Mouse (Mus musculus) kidney, postnatal 0 days (tissue): ENCODE data around the gene Mfn1. TPM values are rescaled to one million over a fixed set of nuclear protein-coding genes. Genes with fewer than 3 reads are reported as not detected.
A peak's percentile ranks its signal among the peaks of the same experiment; 100 is the strongest.

Experiments
- ATAC-seq: fragments of 200-750 bp; cut with Nextera tagmentation; replicated peaks from 2 replicates; pipeline ENCODE4 v1.8.0; 2017; ENCODE audit warnings: low read depth, moderate number of reproducible peaks, moderate TSS enrichment, moderate library complexity; ENCODE audit not compliant: low FRiP score
- DNase-seq: peaks from one replicate; pipeline ENCODE4 v3.0.0-alpha.2; 2016; ENCODE audit warnings: low spot score
- H3K27ac ChIP-seq: fragments of 300-500 bp; sonication (generic); 2 replicates; pipeline ENCODE4 v1.5.1; 2014; ENCODE audit warnings: mild to moderate bottlenecking
- H3K27me3 ChIP-seq: fragments of 300-500 bp; sonication (generic); 2 replicates; pipeline ENCODE4 v1.6.1; 2014; ENCODE audit warnings: low read length, mixed read lengths; ENCODE audit not compliant: insufficient read depth
- H3K36me3 ChIP-seq: fragments of 300-500 bp; sonication (generic); 2 replicates; pipeline ENCODE4 v1.6.1; 2014; ENCODE audit warnings: low read length, mixed read lengths; ENCODE audit not compliant: insufficient read depth
- H3K4me1 ChIP-seq: fragments of 300-500 bp; sonication (generic); replicated peaks from 2 replicates; pipeline ENCODE4 v1.6.1; 2014; ENCODE audit warnings: antibody characterized with exemption, low read length, mixed read lengths; ENCODE audit not compliant: insufficient read depth
- H3K4me2 ChIP-seq: fragments of 300-500 bp; sonication (generic); 2 replicates; pipeline ENCODE4 v1.6.1; 2014; ENCODE audit warnings: mild to moderate bottlenecking, low read length, moderate library complexity, mixed read lengths
- H3K4me3 ChIP-seq: fragments of 300-500 bp; sonication (generic); replicated peaks from 2 replicates; pipeline ENCODE4 v1.5.1; 2014; ENCODE audit warnings: low read depth, low read length
- H3K9ac ChIP-seq: fragments of 300-500 bp; sonication (generic); 2 replicates; pipeline ENCODE4 v1.6.1; 2014; ENCODE audit warnings: low read depth, low read length
- H3K9me3 ChIP-seq: fragments of 300-500 bp; sonication (generic); replicated peaks from 2 replicates; pipeline ENCODE4 v1.6.1; 2016; ENCODE audit warnings: low read length, inconsistent platforms, mixed read lengths
- CTCF ChIP-seq: IDR thresholded peaks from 2 replicates; pipeline ENCODE4 v1.5.1; 2016; ENCODE audit warnings: antibody characterized with exemption, low read depth, mild to moderate bottlenecking, moderate library complexity
- WGBS: fragments of 180-500 bp; shearing (Covaris S2); extraction: QIAGEN DNeasy Blood & Tissue Kit; methylation state at CpG from one replicate; pipeline ENCODE4 v1.1.7; 2014; 5-methylcytosine and 5-hydroxymethylcytosine counted together
- polyA plus RNA-seq: library from polyadenylated mRNA; unstranded; fragments of >200 nt; fragmentation: Nextera tagmentation; extraction: Ambion mirVana; gene quantifications from 2 replicates; pipeline ENCODE4 v1.2.1, GENCODE M21; 2015

Gene Mfn1
- polyA plus RNA-seq, 1 experiment from 2014 or later = 34.9 TPM

GRCm38 (mm10) chr3:32496711-32497070, 32.6 kb upstream of the Mfn1 start:
- H3K27me3 ChIP-seq = no peaks in the 10 kb centered on the region
- no peak overlapping the region for H3K27ac ChIP-seq
- TF ChIP-seq CTCF = no peak
- no peak for ATAC-seq
- H3K36me3 ChIP-seq = no peaks in the 10 kb centered on the region
- H3K4me2 ChIP-seq = no peak overlapping the region
- H3K4me1 ChIP-seq = no peaks in the 10 kb centered on the region; the same call in 1 of the 2 replicates
- 96% methylated on average over 1 of the region's 1 CpGs for WGBS
- DNase-seq = no peak
- no peaks in the 10 kb centered on the region for H3K9me3 ChIP-seq
- H3K4me3 ChIP-seq = no peak overlapping the region
- H3K9ac ChIP-seq = no peak overlapping the region

GRCm38 (mm10) chr3:32500346-32500745, 28.9 kb upstream of the Mfn1 start:
- Histone ChIP-seq H3K4me3 (no peak overlapping the region), H3K27ac (no peak overlapping the region), H3K4me1 (no peaks in the 10 kb centered on the region), H3K4me2 (no peak overlapping the region), H3K36me3 (no peaks in the 10 kb centered on the region), H3K27me3 (no peaks in the 10 kb centered on the region), H3K9ac (no peak overlapping the region), H3K9me3 (no peaks in the 10 kb centered on the region)
- 96% methylated on average over 2 of the region's 2 CpGs for WGBS
- no peak for ATAC-seq
- DNase-seq = no peak
- TF ChIP-seq CTCF = no peak

GRCm38 (mm10) chr3:32505841-32506240, 23.4 kb upstream of the Mfn1 start:
- no peak for TF ChIP-seq CTCF
- H3K27ac ChIP-seq = no peak overlapping the region
- no peak overlapping the region for H3K4me3 ChIP-seq
- H3K27me3 ChIP-seq = no peaks in the 10 kb centered on the region
- H3K9me3 ChIP-seq = no peaks in the 10 kb centered on the region
- H3K36me3 ChIP-seq = no peaks in the 10 kb centered on the region
- H3K4me1 ChIP-seq = no peaks in the 10 kb centered on the region
- ATAC-seq (no peak), DNase-seq (peak; percentile 4)
- WGBS = 70% methylated on average over 3 of the region's 3 CpGs
- H3K4me2 ChIP-seq = no peak overlapping the region
- H3K9ac ChIP-seq = no peak overlapping the region

GRCm38 (mm10) chr3:32506366-32507225, 22.7 kb upstream of the Mfn1 start:
- Histone ChIP-seq H3K4me3 (no peak overlapping the region), H3K27me3 (no peaks in the 10 kb centered on the region), H3K4me1 (peaks cover 5% of the 10 kb centered on the region; the same call in 1 of the 2 replicates), H3K36me3 (no peaks in the 10 kb centered on the region), H3K9me3 (no peaks in the 10 kb centered on the region), H3K4me2 (no peak overlapping the region), H3K9ac (no peak overlapping the region), H3K27ac (no peak overlapping the region)
- no peak for DNase-seq
- TF ChIP-seq CTCF = no peak
- ATAC-seq = no peak
- WGBS = 66% methylated on average over 11 of the region's 11 CpGs

- no peak overlapping the region for H3K27ac ChIP-seq
- H3K4me1 ChIP-seq = peaks cover 9% of the 10 kb centered on the region; the same call in 1 of the 2 replicates
- no peaks in the 10 kb centered on the region for H3K27me3 ChIP-seq
- peak overlapping the region; percentile 23; the same call in 1 of the 2 replicates for H3K9ac ChIP-seq
- peak; percentile 93 for DNase-seq
- H3K36me3 ChIP-seq = no peaks in the 10 kb centered on the region
- H3K4me3 ChIP-seq = no peak overlapping the region; the same call in 1 of the 2 replicates
- TF ChIP-seq CTCF = peak; percentile 87
- 2% methylated on average over 17 of the region's 17 CpGs for WGBS
- no peaks in the 10 kb centered on the region for H3K9me3 ChIP-seq
- no peak for ATAC-seq
- H3K4me2 ChIP-seq = peak overlapping the region; percentile 76
These were observed 20.5 kb upstream of the Mfn1 start for GRCm38 (mm10) chr3:32508666-32509324.

- WGBS = 8% methylated on average over 24 of the region's 24 CpGs
- DNase-seq (peak; percentile 54), ATAC-seq (no peak; the same call in 1 of the 2 replicates)
These were observed 19.5 kb upstream of the Mfn1 start, which contains the start of gene Zfp639 for GRCm38 (mm10) chr3:32509496-32510374. Zfp639 (plus strand) TSS chr3:32510259.

More at GRCm38 (mm10) chr3:32509496-32510374, 19.5 kb upstream of the Mfn1 start, which contains the start of gene Zfp639:
- H3K36me3 ChIP-seq = no peaks in the 10 kb centered on the region
- H3K9me3 ChIP-seq = no peaks in the 10 kb centered on the region
- peak within 1 kb of the TSS; percentile 92 for H3K9ac ChIP-seq
- peaks cover 9% of the 10 kb centered on the region; the same call in 1 of the 2 replicates for H3K4me1 ChIP-seq
- H3K27ac ChIP-seq = peak within 1 kb of the TSS; percentile 93
- peak within 1 kb of the TSS; percentile 83 for H3K4me3 ChIP-seq
- no peak for TF ChIP-seq CTCF
- H3K27me3 ChIP-seq = no peaks in the 10 kb centered on the region
- H3K4me2 ChIP-seq = peak within 1 kb of the TSS; percentile 76
